Mouse (Mus musculus) gastrocnemius, adult 18-20 months (tissue): ENCODE results near the gene Fads3. TPM values are rescaled to one million over a fixed set of nuclear protein-coding genes. Genes with fewer than 3 reads are reported as not detected.

Experiments
- DNase-seq: peaks from one replicate; pipeline ENCODE4 v3.0.0; 2021; ENCODE audit warnings: low spot score
- total RNA-seq, 2 experiments: library from RNA; stranded (reverse); gene quantifications; 2 replicates each; pipeline ENCODE4 v1.2.3; 2021

The Fads3 gene
- total RNA-seq, 2 experiments from 2014 or later: 2.2 to 5.7 TPM

- no peak for DNase-seq
These were observed 22.1 kb upstream of the Fads3 start for GRCm38 (mm10) chr19:10019214-10019760.

GRCm38 (mm10) chr19:10021981-10022380, 19.4 kb upstream of the Fads3 start:
- DNase-seq: no peak

DNA sequence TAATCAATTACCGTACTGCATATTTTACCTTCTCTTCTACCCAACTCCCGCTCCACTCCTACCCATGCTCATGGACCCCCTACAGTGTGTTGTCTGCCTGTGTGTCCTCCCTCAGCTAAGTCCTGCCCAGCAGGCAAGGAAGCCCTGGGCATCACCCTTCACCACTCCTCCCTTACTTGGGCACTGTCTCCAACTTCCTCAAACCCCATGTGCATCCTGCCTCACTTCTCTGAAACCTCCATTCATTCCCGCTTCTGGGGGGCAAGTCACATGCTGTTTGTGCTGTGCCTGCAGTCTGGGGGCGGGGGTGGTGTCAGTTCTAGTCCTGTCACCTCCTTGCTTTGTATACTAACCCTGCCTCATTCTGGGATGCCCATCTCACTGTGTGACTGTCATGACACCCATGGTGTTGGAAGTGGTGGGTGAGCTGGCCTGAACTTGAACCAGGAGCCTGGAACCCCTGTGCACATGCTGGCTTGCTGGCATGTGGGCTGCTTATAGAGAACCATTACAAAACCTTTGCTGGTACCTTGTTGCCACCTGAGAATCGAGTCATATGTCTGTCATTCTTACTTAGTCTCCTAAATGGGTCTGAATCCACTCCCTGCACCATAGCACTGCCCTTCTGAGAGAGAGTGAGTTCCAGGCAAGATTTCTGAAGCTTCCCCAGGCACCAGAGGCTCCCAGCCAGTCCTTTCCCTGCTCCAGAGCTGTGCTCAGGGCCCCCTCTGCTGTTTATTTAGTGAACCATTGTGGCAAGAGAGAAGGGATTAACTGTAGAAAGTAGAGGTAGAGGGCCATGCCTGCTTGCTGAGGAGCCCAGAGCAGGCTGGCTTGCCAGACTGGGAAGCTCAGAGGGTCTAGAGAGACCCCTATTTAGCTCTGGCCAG, 18.7 kb upstream of the Fads3 start:
- peak; percentile 51 for DNase-seq

DNA sequence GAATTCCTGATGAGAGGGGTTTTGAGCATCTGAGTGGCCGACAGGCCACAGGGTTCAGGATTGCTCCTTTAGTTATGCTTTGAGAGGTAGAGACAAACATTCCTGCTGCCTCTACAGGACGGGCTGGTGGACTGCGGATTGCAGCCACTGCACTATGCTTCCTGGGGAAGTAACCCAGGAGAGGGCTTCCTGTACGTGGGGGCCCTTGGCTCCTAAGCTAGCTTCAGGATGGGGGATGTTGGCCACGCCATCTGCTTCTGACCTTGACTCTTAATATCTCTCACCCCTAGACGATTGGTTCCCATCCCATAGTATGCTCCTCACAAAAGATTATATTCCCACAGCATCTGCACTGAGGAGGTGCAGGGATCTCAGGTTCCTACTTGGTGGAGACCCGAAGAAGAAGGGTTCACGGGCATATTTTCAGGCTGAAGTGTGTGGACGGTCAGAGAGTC, 18.0 kb upstream of the Fads3 start:
- DNase-seq: no peak

DNA sequence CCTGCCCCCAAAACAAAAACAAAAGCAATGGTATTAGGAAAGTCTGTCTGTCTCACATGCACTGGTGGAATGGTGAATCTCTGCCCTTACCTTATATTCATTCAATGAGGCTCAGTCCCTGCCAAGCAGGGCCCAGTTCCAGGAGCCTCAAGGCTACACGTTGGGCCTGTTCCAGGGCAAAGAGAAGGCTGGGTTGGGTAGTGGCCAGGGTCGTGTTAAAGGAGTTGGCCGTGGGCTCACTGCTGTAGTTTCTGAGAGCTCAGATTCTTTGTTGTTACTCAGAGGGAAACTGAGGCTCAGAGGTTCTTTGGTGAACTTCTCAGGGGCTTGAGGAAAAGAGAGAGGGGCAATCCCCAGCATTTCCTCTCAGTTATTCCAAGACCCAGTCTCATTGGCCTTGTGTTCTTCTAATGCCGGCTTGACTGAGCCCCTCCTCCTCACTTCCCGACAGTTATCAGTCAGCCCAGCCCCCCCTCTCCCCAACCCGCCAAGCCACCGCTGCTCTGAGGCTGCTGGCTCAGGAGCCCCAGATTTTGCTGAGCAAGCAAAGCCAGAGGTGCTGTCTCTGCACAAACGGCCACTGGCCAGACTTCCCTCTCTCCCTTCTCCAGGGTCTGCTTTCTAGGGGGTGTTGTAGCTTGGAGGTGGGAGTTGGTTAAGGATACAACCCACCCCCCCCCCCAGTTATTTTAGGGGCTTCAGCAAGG, 16.0 kb upstream of the Fads3 start:
- DNase-seq: no peak

DNA sequence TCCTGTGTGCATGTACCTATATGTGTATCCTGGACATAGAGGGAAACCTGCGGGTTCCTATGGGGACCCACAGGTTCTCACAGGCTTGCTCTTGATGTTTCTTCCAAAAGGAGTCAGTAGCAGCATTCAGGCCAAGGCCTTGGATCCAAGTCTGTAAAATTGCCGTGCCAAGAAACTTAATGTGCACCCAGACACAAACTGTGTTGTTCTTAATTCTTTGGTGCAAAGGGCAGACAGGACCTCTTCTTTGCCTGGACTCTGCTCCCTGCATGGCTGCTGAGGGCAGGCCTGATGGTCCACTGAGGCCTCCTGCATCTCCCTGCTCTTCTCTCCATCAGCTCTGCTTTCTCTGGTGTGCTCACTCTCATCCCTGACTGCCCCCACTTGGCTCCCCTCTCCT, 11.6 kb upstream of the Fads3 start:
- no peak for DNase-seq

DNA sequence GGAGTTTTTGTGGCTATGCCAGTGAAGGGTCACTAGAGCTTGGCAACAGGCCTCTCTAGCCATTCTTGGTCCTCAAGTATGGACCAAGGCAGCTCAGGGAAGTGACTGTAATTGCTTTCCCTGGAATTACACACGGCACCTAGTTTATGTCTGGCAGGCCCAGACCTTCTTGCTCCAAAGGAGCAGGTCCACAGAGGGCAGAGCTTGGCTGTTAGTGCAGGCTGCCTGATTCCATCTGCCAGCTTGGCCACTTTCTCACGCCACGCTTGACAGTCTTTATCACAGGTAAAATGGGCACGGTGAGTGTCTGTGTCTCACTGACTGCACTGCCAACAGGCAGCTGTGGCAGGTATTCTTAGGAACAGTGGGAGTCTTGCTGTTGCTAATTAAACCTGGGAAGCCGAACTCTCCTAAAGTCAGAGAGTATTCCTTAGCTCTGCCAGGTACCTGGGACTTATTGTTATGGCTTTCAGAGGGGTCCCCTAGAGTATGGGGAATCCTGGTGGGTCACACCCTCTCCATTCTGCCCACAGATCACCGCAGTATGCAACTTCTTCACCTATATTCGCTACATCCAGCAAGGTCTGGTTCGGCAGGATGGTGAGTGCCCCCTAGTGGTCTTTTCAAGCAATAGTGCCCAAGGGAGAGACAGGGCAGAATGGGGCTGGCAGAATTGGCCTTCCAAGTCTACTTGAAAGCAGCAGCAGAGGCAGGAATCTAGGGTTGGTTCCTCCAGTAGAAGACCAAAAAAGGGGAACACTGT, 8.0 kb upstream of the Fads3 start:
- DNase-seq: peak; percentile 65

GRCm38 (mm10) chr19:10034356-10034755, 7.0 kb upstream of the Fads3 start:
- DNase-seq: no peak

DNA sequence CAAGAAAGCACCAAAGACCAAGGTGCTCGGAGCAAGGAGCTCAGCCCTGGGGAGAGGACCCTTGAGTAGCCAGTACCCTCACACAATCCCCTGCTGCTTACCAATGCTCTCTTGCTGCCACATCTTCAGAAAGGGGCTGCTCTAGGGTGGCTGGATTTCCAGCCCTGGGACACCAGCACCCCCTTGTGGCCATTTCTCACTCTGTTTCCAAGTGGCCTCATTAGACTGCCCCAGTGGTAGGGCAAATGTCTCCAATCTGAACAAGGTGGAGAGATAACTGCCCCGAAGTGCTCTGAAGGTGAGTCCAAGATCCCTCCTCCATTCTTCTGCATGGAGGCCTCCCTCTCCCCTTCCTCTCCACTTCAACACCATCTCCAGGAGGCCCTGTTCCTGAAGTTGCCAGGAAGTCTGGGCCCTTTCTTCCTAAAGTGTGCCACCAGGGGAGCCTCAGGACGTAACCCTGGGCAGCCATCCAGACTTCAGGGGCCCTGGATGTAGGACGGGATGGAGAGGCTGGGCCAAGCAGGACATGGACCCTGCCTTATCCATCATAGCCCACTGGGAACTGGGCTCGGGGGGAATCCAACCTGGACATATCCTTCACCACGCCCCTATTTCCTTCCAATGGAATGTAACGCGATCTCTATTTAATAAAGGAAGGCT, 6.5 kb upstream of the Fads3 start:
- DNase-seq: peak; percentile 84

- DNase-seq: no peak
These were observed 3.8 kb upstream of the Fads3 start for GRCm38 (mm10) chr19:10037534-10037933.

DNA sequence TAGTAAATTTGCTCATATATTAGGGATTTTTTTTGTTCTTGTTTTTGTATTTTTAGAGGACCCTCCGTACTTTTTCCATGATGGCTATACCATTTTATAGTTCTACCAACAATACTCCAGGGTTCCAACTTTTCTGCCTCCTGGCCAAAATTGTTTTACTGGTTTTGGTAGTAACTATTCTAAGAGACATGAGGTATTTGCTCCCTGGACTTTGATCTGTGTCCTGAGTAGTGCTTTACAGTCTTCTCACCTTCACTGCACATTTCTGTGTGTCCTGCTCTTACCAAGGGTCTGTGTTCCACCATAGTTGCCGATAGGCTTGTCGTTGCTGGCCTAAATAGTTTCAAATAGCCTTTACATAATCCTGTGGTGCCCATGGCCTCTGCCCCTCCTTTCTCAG, 3.0 kb upstream of the Fads3 start:
- DNase-seq: no peak

GRCm38 (mm10) chr19:10038910-10039309, 2.5 kb upstream of the Fads3 start:
- no peak for DNase-seq

DNA sequence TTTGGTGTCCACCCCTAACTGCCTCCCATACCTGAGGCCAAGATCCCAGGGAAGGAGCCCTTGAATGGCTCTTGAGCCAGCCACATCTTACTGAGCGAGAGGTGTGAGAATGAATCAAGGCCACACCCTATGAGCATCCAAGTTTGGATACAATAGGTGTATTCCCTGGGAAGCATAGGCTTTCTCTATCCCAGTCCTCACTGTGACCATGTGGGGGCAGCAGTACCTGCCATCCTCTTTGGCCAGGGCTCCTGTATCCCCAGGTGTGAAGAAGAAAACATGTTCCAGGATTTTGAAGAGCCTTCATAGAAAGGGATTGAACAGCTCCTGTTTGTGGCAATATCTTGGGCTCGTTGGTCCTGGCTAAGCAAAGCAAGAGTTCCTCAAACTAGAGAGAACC, 1.8 kb upstream of the Fads3 start:
- no peak for DNase-seq

- DNase-seq: no peak
These were observed 442 bp upstream of the Fads3 start for GRCm38 (mm10) chr19:10040866-10041387.

GRCm38 (mm10) chr19:10042232-10042631, 863 bp downstream of the Fads3 start:
- no peak for DNase-seq

DNA sequence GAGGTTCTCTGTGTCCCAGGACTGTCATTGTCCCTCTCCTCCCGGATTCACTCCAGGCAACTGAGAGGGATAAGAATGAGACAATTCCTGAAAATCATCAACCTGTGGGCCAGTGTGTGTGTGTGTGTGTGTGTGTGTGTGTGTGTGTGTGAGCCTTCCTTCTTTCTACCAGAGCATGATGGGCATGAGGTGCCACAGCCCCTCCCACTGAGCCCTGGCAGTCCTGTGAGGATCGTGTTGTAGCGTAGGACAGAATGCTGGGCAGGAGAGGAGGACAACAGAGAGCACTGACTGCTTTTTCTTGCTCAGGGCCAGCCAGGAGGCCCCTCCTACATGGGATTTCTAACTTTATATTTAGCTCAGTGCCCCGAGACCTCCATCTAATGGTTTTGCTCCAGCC, 1.4 kb downstream of the Fads3 start:
- DNase-seq: no peak

- no peak for DNase-seq
These were observed 2.3 kb downstream of the Fads3 start for GRCm38 (mm10) chr19:10043643-10044042.

GRCm38 (mm10) chr19:10045707-10046106, 4.3 kb downstream of the Fads3 start:
- no peak for DNase-seq

DNA sequence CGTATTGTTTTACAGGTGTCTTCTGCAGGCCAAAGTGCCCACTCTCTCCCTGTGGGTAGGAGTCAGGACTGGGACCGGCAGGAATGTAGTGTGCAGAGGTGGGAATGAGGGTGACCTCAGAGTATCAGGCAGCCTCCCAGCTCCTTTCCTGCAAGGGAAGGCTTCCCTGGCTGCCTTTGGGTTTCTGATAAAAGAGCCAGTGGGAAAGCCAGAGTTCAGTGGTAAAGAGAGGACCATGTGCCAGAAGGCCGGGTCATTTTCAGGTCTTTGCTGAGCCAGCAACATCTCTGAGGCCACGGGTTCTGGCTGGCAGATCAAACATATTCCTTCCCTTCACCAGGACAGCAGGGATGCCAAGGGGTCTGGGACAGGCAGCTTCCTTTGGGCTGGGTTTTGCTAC, 5.0 kb downstream of the Fads3 start:
- DNase-seq: no peak

DNA sequence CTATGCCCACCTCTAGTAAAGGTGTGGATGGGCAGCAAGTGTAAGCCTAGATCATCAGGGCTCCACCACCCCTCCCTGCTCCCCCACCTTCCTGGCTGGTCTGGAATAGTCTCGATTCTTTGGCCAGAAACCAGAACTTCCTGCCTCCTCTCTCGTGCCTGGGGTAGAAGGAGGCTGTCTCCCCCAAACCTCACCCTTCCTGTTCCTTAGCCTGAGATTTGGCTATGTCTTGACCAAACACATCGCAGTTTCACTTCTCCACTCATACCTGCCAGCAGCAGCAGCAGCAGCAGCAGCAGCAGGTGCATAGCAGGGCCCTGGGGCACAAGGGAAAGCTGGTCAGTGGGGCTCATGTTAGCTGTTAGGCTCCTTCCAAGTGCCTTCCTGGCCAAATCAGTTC, 5.6 kb downstream of the Fads3 start:
- no peak for DNase-seq

DNA sequence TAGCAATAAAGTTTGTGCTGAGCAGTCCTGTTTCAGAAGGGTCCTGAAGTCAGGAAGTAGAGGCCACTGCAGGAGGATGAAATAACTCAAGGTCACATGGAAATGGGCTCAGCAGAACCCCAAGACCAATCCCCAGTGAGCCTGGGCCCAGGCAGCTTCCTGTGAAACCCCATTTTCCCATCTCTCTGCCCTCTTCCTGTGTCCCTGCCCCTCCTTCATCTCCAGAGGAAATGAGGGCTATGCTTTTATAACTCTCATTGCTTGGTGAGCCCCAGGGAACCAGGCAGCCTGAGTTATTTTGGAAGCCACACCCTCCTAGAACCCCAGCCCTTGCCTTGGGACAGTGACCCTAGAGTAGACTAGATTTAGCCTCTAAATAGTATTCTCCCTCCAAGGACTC, 8.2 kb downstream of the Fads3 start:
- DNase-seq: no peak
